Mouse (Mus musculus) ovary, postnatal 10 days (tissue): ENCODE measurements around the gene Mug1.
"Not testable (repeated sequence)": the region's sequence is repeated elsewhere in the genome, so short reads cannot be mapped to it uniquely, and the experiment has no call there.

Source experiments
- DNase-seq: peaks from one replicate; pipeline ENCODE4 v3.0.0; 2022; ENCODE audit warnings: low spot score

Gene Mug1

DNA sequence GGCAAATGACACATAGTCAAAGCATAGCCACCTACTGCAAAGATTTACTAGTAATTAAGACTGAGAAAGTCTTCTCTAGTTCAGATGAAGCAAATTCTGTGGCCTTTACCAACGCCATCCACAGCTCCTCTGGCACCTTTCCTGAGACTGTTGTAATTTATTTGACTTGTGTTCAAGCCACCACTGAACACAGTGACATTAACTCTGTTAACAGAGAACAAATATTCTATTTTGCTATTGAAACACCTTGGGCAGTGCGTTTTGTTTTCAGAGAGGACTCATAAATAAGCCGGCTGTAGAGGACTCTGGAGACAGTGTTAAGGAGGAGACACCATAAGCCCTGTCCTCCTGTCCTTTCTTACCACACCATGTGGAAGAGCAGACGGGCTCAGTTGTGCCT lies at the start of gene Mug1:
Gene Mug1 (plus strand): TSS at position 271 of the 400 bp plus-strand sequence.
- not testable (repeated sequence) for DNase-seq

- no peak for DNase-seq
Measured at GRCm38 (mm10) chr6:121828034-121828433, 10.3 kb upstream of the Mug1 start.

- DNase-seq: no peak
Measured at GRCm38 (mm10) chr6:121836361-121836760, 2.0 kb upstream of the Mug1 start.

DNA sequence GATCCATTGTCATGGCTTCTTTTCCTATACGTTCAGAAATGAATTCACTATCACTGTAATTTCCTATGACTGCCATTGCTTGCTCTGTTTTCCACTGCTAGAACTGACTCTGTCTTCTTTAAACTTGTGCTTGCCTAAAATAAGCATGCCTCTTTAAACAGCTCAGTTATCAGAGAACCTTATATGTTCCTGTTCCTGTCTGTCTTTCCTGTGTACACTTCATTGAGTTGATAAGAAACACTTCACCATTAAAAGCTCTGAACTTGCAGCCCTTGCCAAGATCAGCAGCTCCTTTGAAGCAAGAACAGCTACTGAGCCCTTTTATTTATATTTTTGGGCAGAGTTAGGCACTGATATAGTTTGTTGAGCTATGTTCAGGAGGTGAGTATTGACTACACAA lies 10.0 kb downstream of the Mug1 start:
- DNase-seq: no peak
